Mouse (Mus musculus): ENCODE measurements around the gene Pitpnc1.

Gene Pitpnc1

GRCm38 (mm10) chr11:107443121-107444095 lies 27.1 kb downstream of the Pitpnc1 start:
- no peak for DNase-seq (ENCODE audit: low read depth, low spot score)

- no peak for DNase-seq (ENCODE audit: low read depth, low spot score)
These were observed 29.4 kb downstream of the Pitpnc1 start for GRCm38 (mm10) chr11:107441050-107441449.

GRCm38 (mm10) chr11:107438140-107438539 lies 32.4 kb downstream of the Pitpnc1 start:
- no peak for DNase-seq (ENCODE audit: low read depth, low spot score)

GRCm38 (mm10) chr11:107437723-107438122 lies 32.8 kb downstream of the Pitpnc1 start:
- no peak for DNase-seq (ENCODE audit: low read depth, low spot score)

GRCm38 (mm10) chr11:107435776-107436449 lies 34.6 kb downstream of the Pitpnc1 start:
- no peak for DNase-seq (ENCODE audit: low read depth, low spot score)

GRCm38 (mm10) chr11:107431197-107431965 lies 39.1 kb downstream of the Pitpnc1 start:
- DNase-seq (ENCODE audit: low read depth, low spot score) = no peak

GRCm38 (mm10) chr11:107428011-107428410 lies 42.5 kb downstream of the Pitpnc1 start:
- DNase-seq (ENCODE audit: low read depth, low spot score) = no peak

GRCm38 (mm10) chr11:107424176-107424575 lies 46.3 kb downstream of the Pitpnc1 start:
- DNase-seq (ENCODE audit: low read depth, low spot score) = no peak

- no peak for DNase-seq (ENCODE audit: low read depth, low spot score)
These were observed 48.1 kb downstream of the Pitpnc1 start for GRCm38 (mm10) chr11:107422356-107422754.

GRCm38 (mm10) chr11:107421751-107422355 lies 48.6 kb downstream of the Pitpnc1 start:
- DNase-seq (ENCODE audit: low read depth, low spot score) = no peak

- DNase-seq (ENCODE audit: low read depth, low spot score) = no peak
These were observed 50.6 kb downstream of the Pitpnc1 start for GRCm38 (mm10) chr11:107419925-107420324.

- no peak for DNase-seq (ENCODE audit: low read depth, low spot score)
These were observed 53.4 kb downstream of the Pitpnc1 start for GRCm38 (mm10) chr11:107417041-107417583.

GRCm38 (mm10) chr11:107416561-107416926 lies 54.0 kb downstream of the Pitpnc1 start:
- no peak for DNase-seq (ENCODE audit: low read depth, low spot score)

GRCm38 (mm10) chr11:107415901-107416560 lies 54.5 kb downstream of the Pitpnc1 start:
- no peak for DNase-seq (ENCODE audit: low read depth, low spot score)

- DNase-seq (ENCODE audit: low read depth, low spot score) = no peak
These were observed 55.3 kb downstream of the Pitpnc1 start for GRCm38 (mm10) chr11:107414996-107415747.

GRCm38 (mm10) chr11:107413251-107413655 lies 57.2 kb downstream of the Pitpnc1 start:
- DNase-seq (ENCODE audit: low read depth, low spot score) = no peak

GRCm38 (mm10) chr11:107412128-107412527 lies 58.4 kb downstream of the Pitpnc1 start:
- DNase-seq (ENCODE audit: low read depth, low spot score) = no peak

- DNase-seq (ENCODE audit: low read depth, low spot score) = no peak
These were observed 58.9 kb downstream of the Pitpnc1 start for GRCm38 (mm10) chr11:107411576-107411975.

GRCm38 (mm10) chr11:107410804-107411203 lies 59.7 kb downstream of the Pitpnc1 start:
- no peak for DNase-seq (ENCODE audit: low read depth, low spot score)
